Mouse (Mus musculus) neural tube, embryonic 10.5 days (tissue): Measurements from ENCODE around the gene Col19a1.

Experiments
- DNase-seq: peaks from one replicate; pipeline ENCODE4 v3.0.0-alpha.2; 2017; ENCODE audit warnings: low spot score; ENCODE audit errors: extremely low spot score

Col19a1 gene

DNA sequence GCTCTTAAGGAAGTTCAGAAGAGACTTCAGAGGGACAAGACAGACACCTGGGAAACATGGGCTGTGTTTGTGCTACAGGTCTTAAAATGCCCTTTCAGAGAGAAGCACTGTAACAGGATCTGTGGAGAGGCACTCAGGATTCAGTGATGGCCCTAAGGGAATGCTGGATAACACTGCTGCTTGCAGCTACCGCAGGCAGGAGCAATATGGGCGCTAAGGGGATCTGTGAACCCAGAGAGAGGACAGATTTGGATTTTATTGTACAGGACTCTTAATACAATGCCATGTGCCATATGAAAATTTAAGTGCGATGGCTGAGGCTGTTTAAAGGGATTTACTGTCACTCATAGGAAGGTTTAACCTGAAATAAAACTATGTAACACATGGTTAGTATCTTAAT, 270.8 kb downstream of the Col19a1 start:
- DNase-seq, result no peak

GRCm38 (mm10) chr1:24310847-24311246, 276.4 kb downstream of the Col19a1 start:
- no peak for DNase-seq

GRCm38 (mm10) chr1:24310193-24310592, 277.1 kb downstream of the Col19a1 start:
- no peak for DNase-seq

DNA sequence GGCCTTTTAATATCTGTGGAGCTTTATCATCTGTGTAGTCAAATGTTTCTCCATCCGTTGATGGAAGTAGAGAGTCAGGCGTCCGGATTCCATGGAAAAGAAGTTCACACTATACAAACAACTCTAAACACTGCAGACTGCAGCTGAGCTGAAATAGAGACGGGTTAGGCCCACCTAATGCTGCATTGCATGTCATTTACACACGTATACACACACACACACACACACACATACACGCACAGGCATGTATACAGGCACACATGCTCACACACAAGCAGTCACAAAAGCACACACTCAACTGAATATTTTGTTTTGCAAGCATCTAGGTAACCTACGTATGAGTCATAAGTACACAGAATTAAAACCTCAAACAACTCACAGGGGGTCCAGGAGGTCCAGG, 284.2 kb downstream of the Col19a1 start:
- DNase-seq, result no peak

DNA sequence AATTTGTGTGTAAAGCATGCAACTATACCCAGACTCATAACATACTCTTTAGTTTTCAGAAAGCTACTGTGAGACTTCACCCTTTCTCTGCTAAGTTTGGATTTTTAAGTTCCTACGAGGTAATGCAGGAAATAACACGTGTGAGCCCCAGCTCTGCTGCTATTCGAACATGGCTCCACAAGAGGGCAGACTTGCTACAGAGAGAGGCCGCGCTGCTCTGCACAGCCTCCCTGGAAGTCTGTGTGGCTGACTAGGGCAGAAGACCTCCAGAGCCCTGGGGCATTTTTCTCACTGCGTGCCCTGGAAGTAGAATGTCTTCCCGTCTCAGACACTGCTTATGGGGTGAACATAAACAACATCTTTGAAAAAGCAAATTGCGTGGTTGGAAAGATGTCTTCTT, 284.6 kb downstream of the Col19a1 start:
- peak; percentile 69 for DNase-seq

GRCm38 (mm10) chr1:24300700-24301099, 286.6 kb downstream of the Col19a1 start:
- DNase-seq, result no peak

GRCm38 (mm10) chr1:24294979-24295942, 292.0 kb downstream of the Col19a1 start:
- DNase-seq, result no peak

DNA sequence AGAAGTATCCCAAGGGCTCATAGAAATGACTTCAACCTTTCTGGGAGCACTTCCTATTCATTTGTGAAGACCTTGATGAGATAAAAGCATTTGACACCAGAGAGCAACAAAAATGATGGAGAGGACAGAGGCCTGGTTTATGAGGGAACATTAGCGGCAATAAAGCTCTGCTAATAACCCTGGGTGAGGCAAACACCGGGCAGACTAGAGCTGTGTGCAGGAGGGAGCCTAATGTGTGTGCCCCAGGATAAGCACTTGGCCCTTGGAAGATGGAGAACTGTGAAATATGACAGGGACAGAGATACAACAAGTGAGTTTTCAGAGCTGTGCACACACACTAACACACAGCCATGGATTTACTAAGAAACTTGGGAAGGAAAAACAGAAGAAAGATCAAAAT, 294.8 kb downstream of the Col19a1 start:
- no peak for DNase-seq

- DNase-seq, result peak; percentile 20
Observed at GRCm38 (mm10) chr1:24286360-24286759, 300.9 kb downstream of the Col19a1 start.

- no peak for DNase-seq
Observed at GRCm38 (mm10) chr1:24267022-24267421, 320.2 kb downstream of the Col19a1 start.

DNA sequence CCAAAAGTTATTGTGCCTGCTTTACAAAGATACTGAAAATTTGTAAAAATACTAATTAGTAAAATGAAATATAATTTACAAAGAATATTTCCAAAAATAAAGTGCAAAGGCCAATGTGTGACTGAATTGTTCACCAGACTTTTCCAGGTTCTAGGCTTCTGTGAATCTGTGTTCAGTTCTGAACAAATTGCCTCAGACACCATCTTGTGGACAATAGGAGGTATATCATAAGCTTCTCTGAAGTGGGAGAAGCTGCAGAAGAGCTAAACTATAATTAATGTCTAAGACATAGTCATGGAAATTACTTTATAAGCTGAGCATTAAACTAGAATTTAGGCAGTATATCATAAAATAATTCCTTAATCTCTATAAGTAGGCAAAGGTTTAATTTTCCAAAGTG, 326.1 kb downstream of the Col19a1 start:
- no peak for DNase-seq

GRCm38 (mm10) chr1:24259419-24259818, 327.9 kb downstream of the Col19a1 start:
- no peak for DNase-seq

- no peak for DNase-seq
Observed at GRCm38 (mm10) chr1:24257961-24258360, 329.3 kb downstream of the Col19a1 start.

DNA sequence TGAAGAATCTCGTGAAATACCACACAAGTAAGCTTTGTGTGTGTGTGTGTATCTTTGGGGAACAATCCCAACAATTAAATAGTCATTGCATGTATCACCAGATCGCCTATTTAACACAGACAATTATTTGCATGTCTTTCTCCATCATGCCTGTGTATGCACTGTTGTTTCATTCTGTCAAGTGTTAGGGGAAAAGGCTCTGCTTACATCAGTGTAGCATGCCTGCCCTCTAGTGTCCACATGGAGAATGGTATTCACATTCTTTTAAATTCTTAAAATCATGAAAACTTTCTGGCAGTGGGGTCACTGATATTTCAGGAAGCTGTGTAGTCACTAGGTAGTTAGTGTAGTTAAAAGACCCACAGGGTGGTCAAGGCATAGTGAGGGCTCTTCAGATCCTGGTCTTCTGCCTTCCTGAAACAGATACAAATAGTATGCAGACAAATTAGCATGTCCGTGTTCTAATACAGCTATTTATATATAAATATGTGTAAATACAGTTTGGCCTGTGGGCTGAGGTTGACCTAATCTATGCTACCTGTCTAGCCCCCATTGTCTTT, 338.1 kb downstream of the Col19a1 start:
- DNase-seq, result no peak

DNA sequence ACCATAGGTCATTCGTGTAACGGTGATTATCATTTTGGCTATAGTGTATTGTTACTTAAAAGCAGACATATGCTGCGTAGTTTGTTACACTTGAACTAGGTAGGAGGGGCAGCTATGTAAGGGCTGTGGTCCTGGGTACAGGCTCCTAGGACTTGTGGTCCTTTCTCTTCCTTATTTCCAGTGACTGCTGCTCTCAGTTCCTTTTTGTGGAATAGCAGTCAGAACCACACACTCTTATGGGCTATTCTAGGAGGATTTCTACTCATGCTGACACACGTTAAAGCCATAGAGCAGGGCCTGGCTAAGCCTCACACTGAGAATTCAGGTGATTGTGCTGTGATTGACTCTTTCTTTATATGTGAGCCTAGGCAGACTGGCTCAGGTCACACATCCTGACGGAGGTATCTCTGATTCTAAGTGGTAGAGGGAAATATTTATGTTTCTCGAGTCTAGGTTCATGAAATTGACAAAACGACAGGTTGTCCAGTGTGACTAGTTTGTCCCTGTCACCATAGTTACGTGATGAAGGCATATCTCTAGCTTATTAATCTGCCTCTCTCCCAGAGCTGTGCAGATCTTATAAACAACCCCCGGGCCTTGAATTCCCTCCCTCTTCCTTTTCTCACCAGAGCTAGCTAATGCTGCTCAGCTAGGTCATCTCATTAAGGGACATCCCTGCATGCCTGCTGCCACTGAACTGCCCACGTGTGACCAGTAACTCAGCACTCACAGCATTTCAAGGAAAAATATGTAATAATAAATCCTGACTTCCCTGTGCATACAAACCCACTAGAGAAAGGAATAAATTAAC, 338.8 kb downstream of the Col19a1 start:
- DNase-seq, result no peak

- DNase-seq, result no peak
Observed at GRCm38 (mm10) chr1:24245700-24246375, 341.4 kb downstream of the Col19a1 start.

- no peak for DNase-seq
Observed at GRCm38 (mm10) chr1:24244931-24245330, 342.3 kb downstream of the Col19a1 start.

GRCm38 (mm10) chr1:24240039-24240691, 347.1 kb downstream of the Col19a1 start:
- DNase-seq, result no peak

DNA sequence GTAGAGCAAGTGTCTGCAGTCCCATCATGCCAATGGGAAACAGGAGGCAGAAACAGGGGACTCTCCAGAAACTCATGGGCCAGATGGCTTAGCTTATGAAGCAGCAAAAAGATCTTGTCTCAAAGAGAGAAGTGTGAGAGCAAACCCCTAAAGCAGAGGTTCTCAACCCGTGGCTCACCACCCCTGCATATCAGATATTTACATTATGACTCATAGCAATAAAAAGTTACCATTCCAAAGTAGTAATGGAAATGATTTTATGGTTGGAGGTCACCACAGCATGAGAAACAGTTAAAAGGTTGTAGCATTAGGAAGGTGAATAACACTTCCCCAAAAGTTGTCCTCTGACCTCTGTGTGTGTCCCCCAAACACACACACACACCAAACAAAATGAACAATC, 350.9 kb downstream of the Col19a1 start:
- no peak for DNase-seq

DNA sequence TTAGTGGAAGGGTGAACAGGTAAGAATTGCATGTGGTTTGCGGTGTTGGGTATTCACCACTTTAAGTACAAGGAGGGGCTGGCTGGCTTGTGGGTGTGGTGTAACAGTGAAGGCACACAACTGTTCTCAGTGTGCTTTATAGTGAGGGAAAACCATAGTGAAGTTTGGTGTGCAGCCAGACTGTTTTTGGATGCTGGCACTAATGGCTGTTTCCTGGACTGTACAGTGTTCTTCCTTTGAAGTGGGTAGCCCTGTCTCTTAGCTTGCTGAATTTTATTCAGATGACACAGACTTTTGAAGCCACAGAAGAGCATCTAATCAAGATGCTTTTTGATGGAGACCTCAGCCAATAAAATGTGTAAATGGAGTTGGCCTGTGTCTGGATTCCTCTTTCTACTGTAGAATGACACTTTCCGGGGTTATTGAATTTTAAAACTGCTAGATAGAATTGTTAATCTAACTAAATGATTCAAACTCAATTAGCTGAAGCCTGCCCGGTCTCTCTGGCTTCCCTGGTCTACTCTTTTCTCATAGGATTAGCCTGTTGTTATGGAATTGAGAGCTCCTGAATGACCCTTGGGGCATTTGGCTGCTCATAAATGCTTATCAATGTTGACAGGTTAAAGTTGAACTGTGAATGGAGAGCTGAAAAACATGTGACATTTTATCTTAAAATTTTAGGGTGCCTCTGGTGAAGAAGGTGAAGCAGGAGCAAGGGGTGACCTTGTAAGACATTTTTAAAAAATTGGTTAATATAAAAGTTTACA, 355.6 kb downstream of the Col19a1 start:
- DNase-seq, result no peak
